Mouse (Mus musculus): ENCODE data around the gene Gm20906. TPM values are rescaled to one million over a fixed set of nuclear protein-coding genes. Genes with fewer than 3 reads are reported as not detected.
"Not testable (repeated sequence)": the region's sequence is repeated elsewhere in the genome, so short reads cannot be mapped to it uniquely, and the experiment has no call there.

Gene Gm20906
- total RNA-seq (2021): not detected

GRCm38 (mm10) chrY:87550666-87551065 lies at the start of gene Gm20906:
Gene Gm20906 (plus strand): TSS chrY:87550966.
- intact Hi-C loops (cut with DNase I); DNase-seq (ENCODE audit: low spot score in 2 of 2): not testable (repeated sequence)
